Mouse (Mus musculus) liver, embryonic 15.5 days (tissue): ENCODE measurements around the gene Scn4a. TPM values are rescaled to one million over a fixed set of nuclear protein-coding genes. Genes with fewer than 3 reads are reported as not detected.
"Not testable (repeated sequence)": the region's sequence is repeated elsewhere in the genome, so short reads cannot be mapped to it uniquely, and the experiment has no call there.

Experiments
- ATAC-seq: fragments of 200-750 bp; cut with Nextera tagmentation; 2 replicates; pipeline ENCODE4 v1.8.0; 2017; ENCODE audit warnings: moderate number of reproducible peaks, mild to moderate bottlenecking, moderate library complexity; ENCODE audit not compliant: insufficient read depth
- H3K27ac ChIP-seq: fragments of 300-500 bp; sonication (generic); replicated peaks from 2 replicates; pipeline ENCODE4 v1.5.1; 2015; ENCODE audit warnings: mild to moderate bottlenecking, inconsistent platforms
- H3K27me3 ChIP-seq: fragments of 300-500 bp; sonication (generic); 2 replicates; pipeline ENCODE4 v1.6.1; 2015; ENCODE audit warnings: mild to moderate bottlenecking, inconsistent platforms
- H3K36me3 ChIP-seq: fragments of 300-500 bp; sonication (generic); replicated peaks from 2 replicates; pipeline ENCODE4 v1.6.1; 2015; ENCODE audit warnings: moderate library complexity, mild to moderate bottlenecking, inconsistent platforms
- H3K4me1 ChIP-seq: fragments of 300-500 bp; sonication (generic); replicated peaks from 2 replicates; pipeline ENCODE4 v1.6.1; 2015; ENCODE audit warnings: inconsistent platforms
- H3K4me2 ChIP-seq: fragments of 300-500 bp; sonication (generic); 2 replicates; pipeline ENCODE4 v1.6.1; 2015; ENCODE audit warnings: moderate library complexity, mild to moderate bottlenecking, inconsistent platforms
- H3K4me3 ChIP-seq: fragments of 300-500 bp; sonication (generic); replicated peaks from 2 replicates; pipeline ENCODE4 v1.5.1; 2015; ENCODE audit warnings: mild to moderate bottlenecking, inconsistent platforms
- H3K9ac ChIP-seq: fragments of 300-500 bp; sonication (generic); 2 replicates; pipeline ENCODE4 v1.6.1; 2015; ENCODE audit warnings: moderate library complexity, mild to moderate bottlenecking, inconsistent platforms
- H3K9me3 ChIP-seq: fragments of 300-500 bp; sonication (generic); replicated peaks from 2 replicates; pipeline ENCODE4 v1.6.1; 2016; ENCODE audit warnings: inconsistent platforms
- WGBS: fragments of 180-500 bp; shearing (Covaris S2); methylation state at CpG from one replicate; pipeline ENCODE4 v1.1.7; 2015; ENCODE audit warnings: mixed read lengths; ENCODE audit not compliant: insufficient replicate concordance; 5-methylcytosine and 5-hydroxymethylcytosine counted together
- polyA plus RNA-seq: library from polyadenylated mRNA; unstranded; fragments of >200 nt; fragmentation: Nextera tagmentation; extraction: Ambion mirVana; gene quantifications from 2 replicates; pipeline ENCODE4 v1.2.1, GENCODE M21; 2015

Gene Scn4a
- polyA plus RNA-seq, 1 experiment from 2014 or later: 0.24 TPM

- WGBS: 17% methylated on average over 5 of the region's 5 CpGs
- no peak for ATAC-seq
- no peak overlapping the region for H3K4me2 ChIP-seq
Observed at GRCm38 (mm10) chr11:106359350-106359749, 6.3 kb upstream of the Scn4a start.

GRCm38 (mm10) chr11:106355382-106356128 is 2.5 kb upstream of the Scn4a start:
- peaks cover 2% of the 10 kb centered on the region; the same call in 1 of the 2 replicates for H3K4me1 ChIP-seq
- no peaks in the 10 kb centered on the region for H3K27me3 ChIP-seq
- 20% methylated on average over 19 of the region's 19 CpGs for WGBS
- no peaks in the 10 kb centered on the region for H3K9me3 ChIP-seq
- no peaks in the 10 kb centered on the region for H3K36me3 ChIP-seq
- no peak for ATAC-seq
- no peak overlapping the region for H3K9ac ChIP-seq
- H3K4me2 ChIP-seq: no peak overlapping the region
- H3K4me3 ChIP-seq: no peak overlapping the region
- no peak overlapping the region for H3K27ac ChIP-seq

More at GRCm38 (mm10) chr11:106359350-106359749, 6.3 kb upstream of the Scn4a start:
- H3K27me3 ChIP-seq: no peaks in the 10 kb centered on the region
- H3K4me1 ChIP-seq: peaks cover 2% of the 10 kb centered on the region; the same call in 1 of the 2 replicates
- H3K36me3 ChIP-seq: no peaks in the 10 kb centered on the region
- H3K9ac ChIP-seq: no peak overlapping the region
- no peak overlapping the region for H3K27ac ChIP-seq
- no peak overlapping the region for H3K4me3 ChIP-seq
- H3K9me3 ChIP-seq: no peaks in the 10 kb centered on the region

GRCm38 (mm10) chr11:106354181-106354580 is 1.1 kb upstream of the Scn4a start:
- no peaks in the 10 kb centered on the region for H3K36me3 ChIP-seq
- no peak overlapping the region for H3K4me2 ChIP-seq
- no peak overlapping the region for H3K27ac ChIP-seq
- no peaks in the 10 kb centered on the region for H3K27me3 ChIP-seq
- peaks cover 2% of the 10 kb centered on the region; the same call in 1 of the 2 replicates for H3K4me1 ChIP-seq
- no peak overlapping the region for H3K4me3 ChIP-seq
- no peak for ATAC-seq
- 17% methylated on average over 1 of the region's 1 CpGs for WGBS
- no peaks in the 10 kb centered on the region for H3K9me3 ChIP-seq
- no peak overlapping the region for H3K9ac ChIP-seq

- WGBS: 60% methylated on average over 4 of the region's 4 CpGs
- no peak overlapping the region for H3K27ac ChIP-seq
- no peaks in the 10 kb centered on the region for H3K9me3 ChIP-seq
- H3K4me2 ChIP-seq: no peak overlapping the region
- peaks cover 2% of the 10 kb centered on the region; the same call in 1 of the 2 replicates for H3K4me1 ChIP-seq
- H3K9ac ChIP-seq: no peak overlapping the region
- no peak for ATAC-seq
- no peak overlapping the region for H3K4me3 ChIP-seq
- H3K27me3 ChIP-seq: no peaks in the 10 kb centered on the region; the same call in 1 of the 2 replicates
- no peaks in the 10 kb centered on the region for H3K36me3 ChIP-seq
Observed at GRCm38 (mm10) chr11:106351941-106352340, 1.1 kb downstream of the Scn4a start.

- ATAC-seq: no peak
- Histone ChIP-seq H3K4me2 (no peak overlapping the region), H3K9me3 (no peaks in the 10 kb centered on the region), H3K36me3 (no peaks in the 10 kb centered on the region), H3K9ac (no peak overlapping the region), H3K4me3 (no peak overlapping the region), H3K27me3 (no peaks in the 10 kb centered on the region; the same call in 1 of the 2 replicates), H3K27ac (no peak overlapping the region), H3K4me1 (peaks cover 2% of the 10 kb centered on the region; the same call in 1 of the 2 replicates)
- WGBS: 53% methylated on average over 3 of the region's 3 CpGs
Observed at GRCm38 (mm10) chr11:106351253-106351652, 1.8 kb downstream of the Scn4a start.

- Histone ChIP-seq H3K36me3 (no peaks in the 10 kb centered on the region), H3K4me2 (no peak overlapping the region), H3K27ac (no peak overlapping the region), H3K4me1 (peaks cover 2% of the 10 kb centered on the region; the same call in 1 of the 2 replicates), H3K9me3 (no peaks in the 10 kb centered on the region), H3K27me3 (no peaks in the 10 kb centered on the region; the same call in 1 of the 2 replicates), H3K9ac (no peak overlapping the region), H3K4me3 (no peak overlapping the region)
- 69% methylated on average over 5 of the region's 5 CpGs for WGBS
- no peak for ATAC-seq
Observed at GRCm38 (mm10) chr11:106350853-106351252, 2.2 kb downstream of the Scn4a start.

GRCm38 (mm10) chr11:106349772-106350171 is 3.3 kb downstream of the Scn4a start:
- Histone ChIP-seq H3K4me2 (no peak overlapping the region), H3K36me3 (no peaks in the 10 kb centered on the region), H3K9ac (no peak overlapping the region), H3K27me3 (no peaks in the 10 kb centered on the region; the same call in 1 of the 2 replicates), H3K9me3 (no peaks in the 10 kb centered on the region), H3K4me1 (no peaks in the 10 kb centered on the region), H3K4me3 (no peak overlapping the region), H3K27ac (no peak overlapping the region)
- 59% methylated on average over 6 of the region's 6 CpGs for WGBS
- ATAC-seq: no peak

- no peak overlapping the region for H3K9ac ChIP-seq
- no peak overlapping the region for H3K4me2 ChIP-seq
- 50% methylated on average over 6 of the region's 6 CpGs for WGBS
- no peak overlapping the region for H3K27ac ChIP-seq
- no peaks in the 10 kb centered on the region; the same call in 1 of the 2 replicates for H3K27me3 ChIP-seq
- no peaks in the 10 kb centered on the region for H3K36me3 ChIP-seq
- H3K4me3 ChIP-seq: no peak overlapping the region
- no peaks in the 10 kb centered on the region for H3K9me3 ChIP-seq
- no peak for ATAC-seq
- H3K4me1 ChIP-seq: no peaks in the 10 kb centered on the region
Observed at GRCm38 (mm10) chr11:106344910-106345309, 8.2 kb downstream of the Scn4a start.

GRCm38 (mm10) chr11:106340990-106341520 is 12.0 kb downstream of the Scn4a start:
- Histone ChIP-seq H3K36me3 (no peaks in the 10 kb centered on the region), H3K9ac (no peak overlapping the region), H3K27ac (no peak overlapping the region), H3K9me3 (no peaks in the 10 kb centered on the region), H3K4me3 (no peak overlapping the region), H3K4me2 (no peak overlapping the region), H3K4me1 (no peaks in the 10 kb centered on the region), H3K27me3 (no peaks in the 10 kb centered on the region)
- ATAC-seq: no peak
- WGBS: 28% methylated on average over 9 of the region's 9 CpGs

- H3K27me3 ChIP-seq, H3K9ac ChIP-seq, H3K36me3 ChIP-seq, H3K4me1 ChIP-seq, H3K4me3 ChIP-seq, H3K4me2 ChIP-seq, H3K9me3 ChIP-seq, ATAC-seq, H3K27ac ChIP-seq: not testable (repeated sequence)
- WGBS: 52% methylated on average over 4 of the region's 4 CpGs
Observed at GRCm38 (mm10) chr11:106339323-106339722, 13.8 kb downstream of the Scn4a start.

GRCm38 (mm10) chr11:106338870-106339269 is 14.2 kb downstream of the Scn4a start:
- no peak overlapping the region for H3K4me2 ChIP-seq
- no peaks in the 10 kb centered on the region for H3K27me3 ChIP-seq
- no peaks in the 10 kb centered on the region for H3K9me3 ChIP-seq
- H3K27ac ChIP-seq: no peak overlapping the region
- no peak overlapping the region for H3K4me3 ChIP-seq
- no peaks in the 10 kb centered on the region for H3K4me1 ChIP-seq
- no peak overlapping the region for H3K9ac ChIP-seq
- ATAC-seq: no peak
- no peaks in the 10 kb centered on the region for H3K36me3 ChIP-seq
- WGBS: 60% methylated on average over 7 of the region's 7 CpGs
